Mouse (Mus musculus): ENCODE data around the gene Atad1.
A peak's percentile ranks its signal among the peaks of the same experiment; 100 is the strongest.
"Not testable (repeated sequence)": the region's sequence is repeated elsewhere in the genome, so short reads cannot be mapped to it uniquely, and the experiment has no call there.

Gene Atad1

DNA sequence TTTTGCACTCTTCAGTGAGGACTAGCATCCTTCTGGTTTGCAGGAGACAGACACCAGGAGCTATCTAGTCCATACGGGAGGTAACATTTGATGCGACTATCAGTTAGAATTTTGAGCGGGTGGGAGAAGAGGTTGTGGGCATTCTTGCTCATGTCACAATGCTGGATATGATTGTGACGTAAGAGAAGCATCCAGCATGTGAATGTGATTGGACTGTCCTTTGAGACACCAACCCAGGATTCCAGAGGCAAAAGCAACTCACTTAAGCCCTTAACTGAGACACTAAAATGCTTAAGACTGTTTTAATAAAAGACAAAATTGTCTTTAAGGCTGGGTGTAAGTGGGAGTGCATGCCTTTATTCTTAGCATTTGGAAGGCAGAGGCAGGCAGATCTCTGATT lies at the start of gene Atad1:
TSS of gene Atad1 (minus strand) at position 101 of the 400 bp plus-strand sequence.
- DNase-seq (ENCODE audit: low read depth, low spot score), result no peak

DNA sequence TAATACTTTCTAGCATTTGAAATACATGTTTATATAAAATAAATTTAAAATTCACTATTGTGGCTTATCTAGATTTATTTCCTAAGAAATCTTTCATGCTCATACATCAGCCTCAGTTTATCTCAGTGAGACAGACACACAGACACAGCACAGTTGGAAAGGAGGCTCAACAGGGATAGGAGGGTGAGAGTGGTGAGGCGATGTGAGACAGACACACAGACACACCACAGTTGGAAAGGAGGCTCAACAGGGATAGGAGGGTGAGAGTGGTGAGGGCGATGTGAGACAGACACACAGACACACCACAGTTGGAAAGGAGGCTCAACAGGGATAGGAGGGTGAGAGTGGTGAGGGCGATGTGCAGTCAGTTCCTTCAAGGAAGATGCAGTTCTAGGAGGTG lies 48.4 kb upstream of the Atad1 start:
- not testable (repeated sequence) for DNase-seq (ENCODE audit: low read depth, low spot score)

DNA sequence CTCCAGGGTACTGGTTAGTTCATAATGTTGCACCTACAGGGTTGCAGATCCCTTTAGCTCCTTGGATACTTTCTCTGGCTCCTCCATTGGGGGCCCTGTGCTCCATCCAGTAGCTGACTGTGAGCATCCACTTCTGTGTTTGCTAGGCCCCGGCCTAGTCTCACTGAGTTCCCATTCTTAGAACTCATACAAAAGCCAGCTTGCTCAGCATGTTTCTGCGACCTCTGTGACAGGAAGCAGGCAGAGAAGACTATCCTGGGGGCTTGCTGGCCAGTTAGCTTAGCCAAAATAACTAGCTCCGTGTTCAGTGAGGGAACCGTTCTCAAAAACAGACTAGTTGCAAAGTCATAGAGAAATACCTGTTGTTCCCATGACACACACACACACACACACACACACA lies 47.8 kb upstream of the Atad1 start:
- DNase-seq (ENCODE audit: low read depth, low spot score), result not testable (repeated sequence)

- no peak for DNase-seq (ENCODE audit: low read depth, low spot score)
These were observed 41.9 kb upstream of the Atad1 start for GRCm38 (mm10) chr19:32781305-32782071.

DNA sequence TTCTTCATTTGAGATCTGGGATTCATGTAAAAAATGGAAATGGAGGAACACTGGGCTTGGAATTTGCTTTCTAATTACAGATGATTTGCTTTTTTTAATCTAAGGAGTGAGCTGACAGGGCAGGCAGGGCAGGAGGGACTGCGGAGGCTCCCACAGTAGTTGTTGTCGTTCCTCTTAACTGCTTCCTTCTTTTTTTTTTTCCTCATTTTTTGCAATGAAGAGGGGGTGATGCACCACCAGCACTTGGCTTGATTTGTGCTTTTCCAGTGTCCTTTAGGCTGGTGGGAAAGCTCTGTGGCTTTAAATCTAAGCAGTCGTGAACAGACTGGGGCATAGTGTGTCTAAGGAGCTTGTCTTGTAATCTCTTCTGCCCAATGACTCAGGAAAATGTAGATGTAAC lies 39.5 kb upstream of the Atad1 start:
- no peak for DNase-seq (ENCODE audit: low read depth, low spot score)

- DNase-seq (ENCODE audit: low read depth, low spot score), result no peak
These were observed 38.8 kb upstream of the Atad1 start for GRCm38 (mm10) chr19:32778411-32778810.

DNA sequence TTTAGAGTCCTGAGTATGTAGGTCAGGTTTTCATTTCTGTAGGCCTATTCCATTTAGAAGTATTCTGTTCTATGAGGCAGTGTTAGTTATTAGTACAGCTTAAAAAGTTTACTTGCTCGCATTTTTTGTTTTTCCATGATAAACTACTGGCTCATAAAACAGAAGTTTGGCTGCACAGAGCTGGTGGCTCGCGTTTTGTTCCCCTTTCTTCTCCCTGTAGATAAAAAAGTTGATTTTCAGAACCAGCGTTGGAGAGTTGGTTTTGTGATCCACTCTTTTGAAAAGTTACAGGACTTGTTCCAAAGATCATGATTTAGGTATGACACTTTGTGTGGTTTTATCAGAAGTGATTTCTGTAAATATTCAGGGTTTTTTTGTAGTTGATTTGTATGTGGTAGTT lies 22.9 kb upstream of the Atad1 start:
- no peak for DNase-seq (ENCODE audit: low read depth, low spot score)

- no peak for DNase-seq (ENCODE audit: low read depth, low spot score)
These were observed 21.6 kb upstream of the Atad1 start for GRCm38 (mm10) chr19:32761162-32761561.

- no peak for DNase-seq (ENCODE audit: low read depth, low spot score)
These were observed 20.9 kb upstream of the Atad1 start for GRCm38 (mm10) chr19:32760499-32760898.

- DNase-seq (ENCODE audit: low read depth, low spot score), result no peak
These were observed 19.9 kb upstream of the Atad1 start for GRCm38 (mm10) chr19:32759357-32760024.

DNA sequence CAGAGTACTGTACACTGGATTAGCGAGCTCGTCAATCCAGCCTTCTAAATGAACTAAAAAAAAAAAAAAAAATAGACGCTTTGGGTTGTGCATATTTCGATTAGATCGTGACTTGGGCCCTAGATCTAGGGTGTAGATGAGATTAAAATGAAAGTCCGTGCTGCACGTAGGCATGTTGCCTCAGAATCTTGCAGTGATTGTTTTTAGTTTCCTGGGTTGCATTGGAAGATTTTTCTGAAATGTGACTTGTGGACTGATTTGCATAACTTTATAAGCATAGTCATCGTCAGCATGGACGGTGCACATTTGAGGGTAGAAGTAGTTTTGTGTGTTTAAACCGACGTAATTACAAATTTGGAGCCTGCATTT lies 19.2 kb upstream of the Atad1 start:
- no peak for DNase-seq (ENCODE audit: low read depth, low spot score)

- no peak for DNase-seq (ENCODE audit: low read depth, low spot score)
These were observed 18.5 kb upstream of the Atad1 start for GRCm38 (mm10) chr19:32757831-32758792.

- peak; percentile 91 for DNase-seq (ENCODE audit: low read depth, low spot score)
These were observed 17.5 kb upstream of the Atad1 start, which contains the start of gene Pten for GRCm38 (mm10) chr19:32756900-32757725. TSS of gene Pten (plus strand) at chr19:32757497.

GRCm38 (mm10) chr19:32756636-32756899 lies 17.0 kb upstream of the Atad1 start:
- DNase-seq (ENCODE audit: low read depth, low spot score), result no peak

- peak; percentile 95 for DNase-seq (ENCODE audit: low read depth, low spot score)
These were observed 16.4 kb upstream of the Atad1 start for GRCm38 (mm10) chr19:32755792-32756635.

- no peak for DNase-seq (ENCODE audit: low read depth, low spot score)
These were observed 15.7 kb upstream of the Atad1 start for GRCm38 (mm10) chr19:32755104-32755791.

DNA sequence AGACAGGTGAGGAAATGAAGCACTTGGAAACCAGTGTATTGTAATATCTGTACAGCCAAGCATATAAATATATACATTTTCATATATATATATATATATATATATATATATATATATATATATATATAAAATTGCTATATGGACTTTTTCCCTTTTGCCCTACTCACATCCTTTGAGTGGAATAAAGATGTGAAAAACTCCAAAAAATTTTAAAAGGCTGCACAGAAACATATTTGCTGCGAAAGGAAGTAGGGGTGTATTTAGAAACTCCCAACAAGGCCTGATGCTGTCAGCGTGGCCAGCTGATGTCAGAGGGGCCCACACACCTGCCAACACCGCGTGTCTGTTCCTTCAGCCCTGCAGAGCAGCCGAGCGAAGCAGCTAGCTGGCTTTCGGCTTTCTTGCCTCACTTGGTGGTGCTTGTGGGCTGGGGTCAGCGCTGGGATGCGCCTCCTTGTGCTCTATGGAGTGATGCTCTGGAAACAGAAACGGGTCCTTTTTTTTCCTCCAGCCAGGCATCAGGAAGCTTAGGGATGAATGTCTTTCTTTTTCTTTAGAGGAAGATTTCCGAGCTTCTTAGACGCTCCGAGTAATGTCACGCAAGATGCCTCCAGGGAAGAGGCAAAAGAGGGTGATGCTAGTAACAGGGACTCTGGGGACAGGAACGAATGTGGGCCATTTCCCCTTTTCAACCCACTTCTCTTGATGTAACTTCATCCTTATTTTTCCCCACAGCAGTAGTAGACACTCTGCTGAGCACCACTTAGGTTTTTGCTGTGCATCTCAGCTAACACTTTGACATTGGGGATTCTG lies 14.8 kb upstream of the Atad1 start:
- DNase-seq (ENCODE audit: low read depth, low spot score), result no peak

GRCm38 (mm10) chr19:32753386-32753785 lies 13.8 kb upstream of the Atad1 start:
- no peak for DNase-seq (ENCODE audit: low read depth, low spot score)

GRCm38 (mm10) chr19:32752357-32752756 lies 12.8 kb upstream of the Atad1 start:
- DNase-seq (ENCODE audit: low read depth, low spot score), result no peak

All from embryo, embryonic 11.5 days (tissue).